Mouse (Mus musculus) kidney, embryonic 16.5 days (tissue): ENCODE results near the gene Gak. TPM values are rescaled to one million over a fixed set of nuclear protein-coding genes. Genes with fewer than 3 reads are reported as not detected.

Experiments
- ATAC-seq: fragments of 200-750 bp; cut with Nextera tagmentation; 2 replicates; pipeline ENCODE4 v1.8.0; 2017; ENCODE audit warnings: moderate TSS enrichment; ENCODE audit not compliant: low FRiP score, low TSS enrichment
- H3K27ac ChIP-seq: fragments of 300-500 bp; sonication (generic); 2 replicates; pipeline ENCODE4 v1.5.1; 2014; ENCODE audit warnings: low read length
- H3K27me3 ChIP-seq: fragments of 300-500 bp; sonication (generic); 2 replicates; pipeline ENCODE4 v1.6.1; 2014; ENCODE audit warnings: low read length, control low read depth, mixed read lengths; ENCODE audit not compliant: insufficient read depth
- H3K36me3 ChIP-seq: fragments of 300-500 bp; sonication (generic); 2 replicates; pipeline ENCODE4 v1.6.1; 2014; ENCODE audit warnings: low read length, control low read depth, mixed read lengths; ENCODE audit not compliant: insufficient read depth
- H3K4me1 ChIP-seq: fragments of 300-500 bp; sonication (generic); 2 replicates; pipeline ENCODE4 v1.6.1; 2014; ENCODE audit warnings: low read length, control low read depth, mixed read lengths; ENCODE audit not compliant: insufficient read depth
- H3K4me2 ChIP-seq: fragments of 300-500 bp; sonication (generic); replicated peaks from 2 replicates; pipeline ENCODE4 v1.6.1; 2014; ENCODE audit warnings: low read depth, low read length
- H3K4me3 ChIP-seq: fragments of 300-500 bp; sonication (generic); 2 replicates; pipeline ENCODE4 v1.5.1; 2014; ENCODE audit warnings: mild to moderate bottlenecking, low read length
- H3K9ac ChIP-seq: fragments of 300-500 bp; sonication (generic); replicated peaks from 2 replicates; pipeline ENCODE4 v1.6.1; 2014; ENCODE audit warnings: low read length
- H3K9me3 ChIP-seq: fragments of 300-500 bp; sonication (generic); 2 replicates; pipeline ENCODE4 v1.6.1; 2016; ENCODE audit warnings: low read length, control low read depth
- WGBS: fragments of 180-500 bp; shearing (Covaris S2); extraction: QIAGEN DNeasy Blood & Tissue Kit; methylation state at CpG from one replicate; pipeline ENCODE4 v1.1.7; 2014; 5-methylcytosine and 5-hydroxymethylcytosine counted together
- polyA plus RNA-seq: library from polyadenylated mRNA; unstranded; fragments of >200 nt; fragmentation: Nextera tagmentation; extraction: Ambion mirVana; gene quantifications from 2 replicates; pipeline ENCODE4 v1.2.1, GENCODE M21; 2015

Gak gene
- polyA plus RNA-seq, 1 experiment from 2014 or later: 63.3 TPM

DNA sequence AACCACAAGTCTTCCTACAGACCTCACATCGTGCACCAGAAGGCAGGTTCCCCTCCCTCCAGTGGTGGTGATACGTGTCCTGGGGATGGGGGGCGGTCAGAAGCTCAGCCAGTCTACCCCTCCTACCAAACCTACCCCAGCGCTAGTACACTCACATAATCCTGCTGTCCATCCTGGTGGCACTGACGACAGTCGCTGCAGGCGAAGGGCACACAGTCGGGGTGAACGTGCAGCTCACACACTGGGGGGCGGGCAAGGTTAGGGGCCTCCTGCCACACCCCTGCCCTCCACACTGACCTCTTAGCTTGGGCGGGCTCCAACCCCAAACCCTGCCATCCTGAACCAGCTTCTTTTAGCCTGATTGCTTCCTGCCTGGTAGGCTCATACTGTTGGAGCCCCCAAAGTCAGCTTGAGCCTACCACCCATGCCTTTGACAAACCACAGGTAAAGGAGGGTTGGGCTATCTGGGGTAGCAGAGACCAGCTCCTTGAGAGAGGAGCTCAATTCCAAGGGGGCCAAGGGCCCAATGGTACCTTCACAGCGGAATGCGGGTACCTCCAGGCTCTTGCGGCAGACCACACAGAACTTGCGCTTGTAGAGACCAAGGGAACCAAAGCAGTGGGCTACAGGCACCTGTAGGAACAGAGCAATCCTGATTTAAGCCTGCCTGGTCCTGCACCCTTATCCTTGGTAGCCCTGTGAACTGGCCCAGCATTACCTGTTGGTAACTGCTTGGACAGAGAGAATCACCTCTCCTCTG, 26.5 kb upstream of the Gak start:
- Histone ChIP-seq H3K9me3 (no peaks in the 10 kb centered on the region), H3K4me1 (peaks cover 11% of the 10 kb centered on the region), H3K36me3 (peaks cover 31% of the 10 kb centered on the region), H3K4me3 (no peak overlapping the region), H3K9ac (no peak overlapping the region), H3K27me3 (no peaks in the 10 kb centered on the region), H3K27ac (no peak overlapping the region), H3K4me2 (no peak overlapping the region)
- WGBS: 91% methylated on average over 15 of the region's 15 CpGs
- ATAC-seq: no peak

DNA sequence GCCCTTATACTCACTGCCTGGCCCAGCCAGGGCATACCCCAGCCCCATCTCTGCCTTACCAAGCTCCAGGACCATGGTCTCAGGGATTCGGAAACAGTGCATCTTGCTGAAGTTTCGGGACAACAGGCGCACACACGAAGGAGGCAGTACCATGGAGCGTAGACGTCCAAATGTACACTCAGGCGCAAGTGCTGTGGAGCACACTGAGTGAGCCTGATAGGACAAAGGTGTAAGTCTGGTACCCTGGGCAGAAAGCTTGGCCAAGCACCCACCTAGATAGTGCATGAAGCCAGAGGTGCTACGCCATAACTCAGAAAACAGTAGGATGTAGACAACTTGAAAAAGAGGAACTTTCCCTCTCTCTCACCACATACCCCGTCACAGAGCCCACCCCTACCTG, 25.8 kb upstream of the Gak start:
- WGBS: 93% methylated on average over 9 of the region's 9 CpGs
- H3K9ac ChIP-seq: no peak overlapping the region
- no peak overlapping the region for H3K4me3 ChIP-seq
- no peak for ATAC-seq
- H3K4me1 ChIP-seq: peaks cover 9% of the 10 kb centered on the region
- H3K27me3 ChIP-seq: no peaks in the 10 kb centered on the region
- no peak overlapping the region for H3K27ac ChIP-seq
- H3K4me2 ChIP-seq: no peak overlapping the region
- no peaks in the 10 kb centered on the region for H3K9me3 ChIP-seq
- H3K36me3 ChIP-seq: peaks cover 33% of the 10 kb centered on the region

DNA sequence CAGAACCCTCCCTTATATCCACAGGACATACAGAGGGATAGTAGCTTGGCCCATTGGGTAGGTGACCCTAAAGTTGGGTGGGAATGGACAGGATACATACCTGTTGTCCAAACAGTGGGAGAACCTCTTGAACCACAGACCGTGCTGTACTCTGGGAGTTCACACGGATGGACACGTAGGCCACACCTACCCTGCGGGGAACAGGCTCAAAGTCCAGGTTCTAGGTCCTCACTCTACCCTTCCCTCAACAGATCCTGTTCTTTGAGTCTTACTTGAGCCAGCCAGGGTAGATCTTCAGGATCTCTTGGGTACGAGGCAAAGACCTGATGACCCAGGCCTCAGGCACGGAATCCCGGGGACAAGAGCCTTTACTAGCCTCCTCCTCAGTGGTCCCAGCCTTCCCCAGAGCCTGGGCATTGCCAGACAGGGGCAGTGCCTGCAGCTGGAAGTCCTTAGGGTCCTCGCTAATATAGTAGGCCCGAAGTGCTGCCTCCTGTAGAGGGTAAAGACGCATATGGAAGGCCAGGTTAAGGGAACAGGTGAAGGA, 25.0 kb upstream of the Gak start:
- H3K36me3 ChIP-seq: peaks cover 37% of the 10 kb centered on the region
- 90% methylated on average over 10 of the region's 10 CpGs for WGBS
- H3K4me3 ChIP-seq: no peak overlapping the region
- no peak overlapping the region for H3K27ac ChIP-seq
- no peaks in the 10 kb centered on the region for H3K27me3 ChIP-seq
- no peaks in the 10 kb centered on the region for H3K9me3 ChIP-seq
- peaks cover 3% of the 10 kb centered on the region for H3K4me1 ChIP-seq
- no peak overlapping the region for H3K4me2 ChIP-seq
- no peak for ATAC-seq
- H3K9ac ChIP-seq: no peak overlapping the region

DNA sequence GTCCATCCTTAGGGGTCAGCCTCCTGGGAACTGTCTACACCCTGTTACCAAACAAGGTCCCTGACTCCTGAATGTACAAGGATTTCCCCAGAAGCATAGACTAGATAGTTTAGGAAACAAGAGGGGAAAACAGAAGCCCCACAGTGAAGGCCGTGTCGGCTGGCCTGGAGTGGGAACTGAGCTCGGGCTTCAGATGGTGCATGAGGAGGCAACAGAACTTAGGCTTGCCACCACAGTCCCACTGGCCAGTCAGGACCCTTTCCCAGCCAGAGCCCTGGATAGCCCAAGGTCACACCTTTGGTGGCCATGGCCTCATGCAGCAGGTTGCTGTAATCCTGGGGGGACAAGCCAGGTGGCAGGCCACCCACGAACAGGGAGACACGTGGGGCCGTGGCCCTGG, 23.8 kb upstream of the Gak start:
- Histone ChIP-seq H3K27me3 (no peaks in the 10 kb centered on the region), H3K9ac (no peak overlapping the region), H3K4me1 (no peaks in the 10 kb centered on the region), H3K27ac (no peak overlapping the region), H3K4me3 (no peak overlapping the region), H3K4me2 (no peak overlapping the region), H3K36me3 (peaks cover 43% of the 10 kb centered on the region), H3K9me3 (no peaks in the 10 kb centered on the region)
- 87% methylated on average over 6 of the region's 6 CpGs for WGBS
- ATAC-seq: no peak

DNA sequence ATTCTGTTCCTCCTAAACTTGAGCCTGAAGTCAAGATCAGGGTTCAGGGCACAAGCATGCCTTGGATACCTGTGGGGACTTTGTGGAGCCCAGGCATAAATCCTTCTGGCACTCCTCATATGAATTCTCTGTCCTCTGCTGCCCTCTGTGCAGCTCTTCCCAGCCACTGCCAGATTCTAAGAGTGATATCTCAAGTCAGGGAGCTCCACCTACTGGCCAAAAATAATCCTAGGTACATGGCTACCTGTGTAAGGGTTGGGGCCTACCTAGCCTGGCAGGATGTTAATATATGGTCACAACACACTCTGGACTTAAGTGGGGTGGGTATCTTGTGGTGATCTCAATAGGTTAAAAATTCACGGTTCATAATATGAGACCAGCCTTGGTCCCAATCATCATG, 22.3 kb upstream of the Gak start:
- Histone ChIP-seq H3K4me2 (no peak overlapping the region), H3K27me3 (no peaks in the 10 kb centered on the region), H3K4me3 (no peak overlapping the region), H3K4me1 (no peaks in the 10 kb centered on the region), H3K27ac (no peak overlapping the region), H3K9ac (no peak overlapping the region), H3K36me3 (peaks cover 47% of the 10 kb centered on the region), H3K9me3 (no peaks in the 10 kb centered on the region)
- 62% methylated on average over 1 of the region's 1 CpGs for WGBS
- peak; percentile 66; the same call in 1 of the 2 replicates for ATAC-seq

DNA sequence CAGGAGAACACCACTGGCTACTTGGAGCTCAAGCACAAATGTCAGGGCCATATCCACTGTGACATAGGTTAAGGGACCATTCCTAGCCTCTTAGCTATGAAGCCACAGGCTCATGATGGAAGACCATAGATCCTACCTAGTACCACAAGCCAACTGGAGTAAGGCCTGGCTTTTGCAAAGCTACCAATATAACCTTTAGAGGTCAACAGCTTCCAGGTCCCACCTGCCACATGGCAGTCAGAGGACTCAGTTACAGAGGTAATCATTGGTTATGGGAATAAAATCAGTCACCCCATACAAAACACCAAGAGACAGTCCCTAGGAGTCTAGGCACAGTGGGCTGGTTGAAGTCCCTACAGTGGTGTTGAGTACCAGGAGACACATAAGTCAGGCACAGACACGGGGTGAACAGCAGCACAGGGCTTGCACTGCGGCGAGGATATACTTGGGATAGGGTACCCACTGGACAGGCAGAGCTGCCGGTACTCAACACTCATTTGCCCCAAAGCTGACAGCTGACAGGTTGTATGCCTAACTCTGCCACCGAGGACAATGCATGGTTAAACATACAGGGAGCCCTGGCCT, 21.7 kb upstream of the Gak start:
- no peak overlapping the region for H3K27ac ChIP-seq
- no peaks in the 10 kb centered on the region for H3K27me3 ChIP-seq
- H3K4me1 ChIP-seq: no peaks in the 10 kb centered on the region
- ATAC-seq: no peak
- no peak overlapping the region for H3K4me3 ChIP-seq
- no peaks in the 10 kb centered on the region for H3K9me3 ChIP-seq
- H3K9ac ChIP-seq: no peak overlapping the region
- H3K36me3 ChIP-seq: peaks cover 50% of the 10 kb centered on the region
- 86% methylated on average over 5 of the region's 5 CpGs for WGBS
- no peak overlapping the region for H3K4me2 ChIP-seq

DNA sequence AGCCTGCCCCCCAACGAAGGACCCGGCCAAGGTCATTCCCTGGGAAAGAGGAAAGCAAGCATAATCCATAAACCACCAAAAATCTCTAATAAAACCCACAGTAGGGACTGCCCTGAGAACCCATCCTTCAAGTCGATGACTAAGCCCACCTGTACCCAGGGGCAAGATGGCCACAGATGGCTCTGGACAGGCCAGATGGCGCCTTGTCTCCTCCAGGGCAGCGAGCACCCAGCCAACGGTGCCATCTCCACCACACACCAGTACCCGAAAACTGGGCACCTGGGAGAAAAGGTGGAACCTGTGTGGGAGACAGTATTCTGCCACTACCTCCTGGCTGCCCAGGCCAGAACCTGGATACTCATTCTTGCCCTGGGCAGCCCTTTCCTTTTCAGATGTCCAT, 20.8 kb upstream of the Gak start:
- ATAC-seq: no peak
- H3K36me3 ChIP-seq: peaks cover 55% of the 10 kb centered on the region

DNA sequence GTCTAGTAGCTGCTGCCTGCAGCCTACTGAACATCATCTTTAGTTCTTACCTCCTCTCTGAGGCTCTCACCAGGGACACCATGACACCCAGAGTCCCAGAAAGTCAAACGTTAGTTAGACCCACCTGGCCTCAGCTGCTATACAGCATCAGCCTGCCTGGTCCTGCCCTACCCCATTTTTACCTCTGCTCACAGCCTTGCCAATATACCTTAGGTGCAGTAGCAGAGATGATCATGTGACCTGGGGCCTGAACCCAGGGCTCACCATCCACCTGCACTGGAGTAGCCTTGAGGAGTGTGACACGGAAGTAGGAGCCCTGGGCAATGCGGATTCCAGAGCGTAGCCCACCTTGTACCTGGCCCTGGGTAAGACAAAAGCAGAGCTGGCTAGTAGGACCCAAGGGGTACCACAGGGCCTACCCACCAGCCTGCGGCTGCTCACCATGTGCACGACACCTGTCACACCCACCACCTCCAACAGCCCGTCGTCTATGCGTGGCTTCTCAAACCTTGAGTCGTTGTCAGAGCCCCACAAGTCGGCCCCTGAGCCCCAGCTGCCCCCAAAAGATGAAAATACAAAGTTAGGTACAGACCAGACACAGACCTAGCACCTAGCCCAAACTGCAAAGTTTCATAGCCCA, 19.5 kb upstream of the Gak start:
- no peaks in the 10 kb centered on the region for H3K27me3 ChIP-seq
- no peaks in the 10 kb centered on the region for H3K4me1 ChIP-seq
- no peak overlapping the region for H3K27ac ChIP-seq
- no peak for ATAC-seq
- no peak overlapping the region for H3K4me3 ChIP-seq
- H3K4me2 ChIP-seq: no peak overlapping the region
- no peaks in the 10 kb centered on the region for H3K9me3 ChIP-seq
- H3K9ac ChIP-seq: no peak overlapping the region
- 90% methylated on average over 11 of the region's 11 CpGs for WGBS
- peaks cover 51% of the 10 kb centered on the region for H3K36me3 ChIP-seq

More for the DNA sequence above, 20.8 kb upstream of the Gak start:
- H3K4me3 ChIP-seq: no peak overlapping the region
- WGBS: 87% methylated on average over 7 of the region's 7 CpGs
- H3K9ac ChIP-seq: no peak overlapping the region
- no peaks in the 10 kb centered on the region for H3K27me3 ChIP-seq
- no peak overlapping the region for H3K27ac ChIP-seq
- H3K9me3 ChIP-seq: no peaks in the 10 kb centered on the region
- no peaks in the 10 kb centered on the region for H3K4me1 ChIP-seq
- no peak overlapping the region for H3K4me2 ChIP-seq

DNA sequence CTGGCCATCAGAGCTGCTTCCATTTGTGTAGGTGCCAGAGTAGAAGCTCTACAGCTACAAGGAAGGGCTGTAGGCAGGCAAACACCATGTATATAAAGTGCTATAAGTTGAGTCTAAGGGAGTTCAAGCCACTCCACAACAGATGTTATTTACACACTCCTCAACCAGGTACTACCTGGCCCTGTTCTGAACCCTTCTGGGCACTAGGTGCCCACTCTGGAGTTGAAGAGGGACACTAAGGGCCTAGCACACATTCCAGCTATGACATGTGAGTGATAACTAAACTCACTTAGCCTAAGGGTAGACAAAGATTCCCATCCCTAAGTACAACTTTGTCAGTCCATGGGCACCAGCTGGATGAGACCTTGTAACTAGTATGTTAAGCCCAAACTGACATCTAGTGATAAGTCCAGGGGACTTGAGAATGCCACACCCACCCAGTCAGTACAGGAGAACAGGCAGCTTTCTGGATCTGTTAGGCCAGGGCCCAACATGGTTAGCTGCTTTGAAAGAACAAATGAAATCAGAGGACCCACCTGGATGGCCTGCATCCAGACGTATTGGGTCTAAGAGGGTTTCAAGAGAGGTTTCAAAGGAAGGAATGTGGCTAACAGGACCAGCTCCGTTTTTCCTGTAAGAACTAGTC, 18.4 kb upstream of the Gak start:
- no peak for ATAC-seq
- Histone ChIP-seq H3K27me3 (no peaks in the 10 kb centered on the region), H3K9me3 (no peaks in the 10 kb centered on the region), H3K4me3 (no peak overlapping the region), H3K4me2 (no peak overlapping the region), H3K4me1 (no peaks in the 10 kb centered on the region), H3K36me3 (peaks cover 42% of the 10 kb centered on the region), H3K27ac (no peak overlapping the region), H3K9ac (no peak overlapping the region)
- 95% methylated on average over 2 of the region's 2 CpGs for WGBS
